Mouse (Mus musculus) hindbrain, embryonic 15.5 days (tissue): ENCODE measurements at regions not wholly inside any gene's neighbourhood (a gene's known extent, or its start where the extent isn't known, plus 50 kb on each side); places are given as distances from the start of the nearest gene placed in this dataset.

Source experiments
- ATAC-seq: fragments of 200-750 bp; cut with Nextera tagmentation; 2 replicates; pipeline ENCODE4 v1.8.0; 2017; ENCODE audit warnings: low read depth, moderate number of reproducible peaks, moderate TSS enrichment; ENCODE audit not compliant: low FRiP score
- H3K27ac ChIP-seq: fragments of 300-500 bp; sonication (generic); replicated peaks from 2 replicates; pipeline ENCODE4 v1.5.1; 2015; ENCODE audit warnings: mild to moderate bottlenecking, inconsistent platforms
- H3K27me3 ChIP-seq: fragments of 300-500 bp; sonication (generic); 2 replicates; pipeline ENCODE4 v1.6.1; 2015; ENCODE audit warnings: control low read depth, inconsistent platforms
- H3K36me3 ChIP-seq: fragments of 300-500 bp; sonication (generic); 2 replicates; pipeline ENCODE4 v1.6.1; 2015; ENCODE audit warnings: control low read depth, inconsistent platforms
- H3K4me1 ChIP-seq: fragments of 300-500 bp; sonication (generic); replicated peaks from 2 replicates; pipeline ENCODE4 v1.6.1; 2015; ENCODE audit warnings: control low read depth, inconsistent platforms
- H3K4me2 ChIP-seq: fragments of 300-500 bp; sonication (generic); 2 replicates; pipeline ENCODE4 v1.6.1; 2015; ENCODE audit warnings: moderate library complexity, mild to moderate bottlenecking, inconsistent platforms
- H3K4me3 ChIP-seq: fragments of 300-500 bp; sonication (generic); 2 replicates; pipeline ENCODE4 v1.5.1; 2015; ENCODE audit warnings: mild to moderate bottlenecking, inconsistent platforms
- H3K9ac ChIP-seq: fragments of 300-500 bp; sonication (generic); 2 replicates; pipeline ENCODE4 v1.6.1; 2015; ENCODE audit warnings: inconsistent platforms
- H3K9me3 ChIP-seq: fragments of 300-500 bp; sonication (generic); 2 replicates; pipeline ENCODE4 v1.6.1; 2016; ENCODE audit warnings: control low read depth, inconsistent platforms
- WGBS: fragments of 180-500 bp; shearing (Covaris S2); methylation state at CpG from one replicate; pipeline ENCODE4 v1.1.7; 2015; 5-methylcytosine and 5-hydroxymethylcytosine counted together

DNA sequence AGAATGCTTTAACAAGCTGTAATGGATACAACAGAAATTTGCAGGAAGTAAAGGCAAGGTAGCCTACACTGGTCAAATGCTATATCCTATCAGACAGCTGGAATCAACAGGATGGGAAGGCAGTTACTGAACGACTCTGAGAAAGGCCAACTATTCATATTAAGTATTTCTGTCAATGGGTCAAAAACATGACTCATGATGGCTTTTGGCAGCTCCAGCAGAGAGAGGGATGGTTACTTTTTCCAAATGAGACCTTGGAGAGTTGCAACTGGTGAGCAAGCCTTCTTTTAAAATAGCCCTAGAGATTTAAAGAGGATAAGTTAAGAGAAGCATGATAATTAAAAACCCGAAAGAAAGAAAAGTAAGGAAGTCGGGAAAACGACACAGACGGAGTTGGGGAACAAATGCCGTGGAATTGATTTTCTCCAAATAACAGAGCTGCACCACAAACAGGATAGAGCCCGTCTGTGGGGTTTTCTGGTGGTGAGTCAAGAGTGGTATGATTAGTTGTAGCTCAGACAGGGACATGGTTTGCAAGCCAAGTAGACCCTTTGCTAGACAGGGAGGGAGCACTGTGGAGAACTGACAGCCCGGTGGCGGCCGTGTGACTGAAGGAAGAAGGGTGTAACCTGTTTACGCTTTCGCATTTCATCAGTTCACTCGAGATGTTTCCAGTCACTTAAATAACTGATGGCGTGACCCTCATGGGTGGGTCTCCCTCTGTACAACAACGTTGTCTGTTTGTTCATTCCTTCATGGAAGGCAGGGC is 3638.1 kb upstream of the Gm7489 start:
- no peak for ATAC-seq
- Histone ChIP-seq H3K9ac (no peak overlapping the region), H3K4me2 (no peak overlapping the region), H3K9me3 (no peaks in the 10 kb centered on the region), H3K4me3 (no peak overlapping the region), H3K4me1 (no peaks in the 10 kb centered on the region), H3K36me3 (no peaks in the 10 kb centered on the region), H3K27me3 (no peaks in the 10 kb centered on the region), H3K27ac (no peak overlapping the region)
- WGBS: 90% methylated on average over 15 of the region's 15 CpGs

DNA sequence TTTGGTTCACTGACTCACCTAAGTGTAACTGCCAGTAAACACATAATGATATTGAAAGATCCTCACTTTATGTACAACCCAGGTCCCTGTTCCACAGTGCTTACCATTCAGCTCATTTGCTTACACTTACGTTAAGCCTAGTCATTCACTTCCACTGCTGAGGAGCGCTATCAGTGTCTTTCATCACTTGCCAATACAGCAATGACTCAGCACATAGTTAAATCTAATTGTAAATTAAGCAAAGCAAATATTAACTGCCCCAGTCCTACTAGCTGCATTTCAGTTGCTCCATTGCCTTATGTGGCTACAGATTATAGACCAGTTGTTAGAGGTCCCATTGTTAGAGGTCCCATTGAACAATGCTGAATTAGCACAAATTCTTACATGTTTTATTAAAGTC is 3624.6 kb upstream of the Gm7489 start:
- Histone ChIP-seq H3K27me3 (no peaks in the 10 kb centered on the region), H3K9me3 (no peaks in the 10 kb centered on the region)

DNA sequence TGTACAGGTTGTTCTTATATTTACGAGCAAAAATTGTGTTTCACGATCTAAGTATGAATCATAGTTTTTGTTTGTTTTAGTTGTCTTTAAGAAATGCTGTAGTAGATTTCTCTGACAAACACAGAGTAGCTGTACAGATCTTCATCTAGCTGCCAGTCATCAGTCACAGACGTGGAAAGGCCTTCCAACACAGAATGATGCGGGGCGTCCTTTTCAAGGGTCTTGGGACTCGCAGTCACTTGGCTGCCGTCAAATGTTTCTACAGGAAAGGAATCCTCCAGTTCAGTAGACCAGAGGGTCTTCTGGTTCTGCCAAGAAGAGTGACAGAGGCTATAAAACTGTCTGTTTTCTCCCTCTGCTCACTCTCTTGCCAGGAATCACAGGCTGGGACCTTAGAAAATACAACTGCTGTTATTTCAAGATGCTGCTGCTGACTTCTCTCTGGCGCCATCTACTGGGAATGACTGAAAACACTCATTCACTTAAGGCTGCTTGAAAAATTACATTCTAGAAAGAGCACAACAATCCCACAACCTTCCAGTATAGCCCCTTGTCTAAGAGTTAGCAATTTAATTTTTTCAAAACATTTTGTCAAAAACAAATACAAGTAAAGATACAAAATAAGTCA is 3623.3 kb upstream of the Gm7489 start:
- WGBS: 59% methylated on average over 8 of the region's 8 CpGs
- no peak; the same call in 1 of the 2 replicates for ATAC-seq

More for the DNA sequence above, 3624.6 kb upstream of the Gm7489 start:
- Histone ChIP-seq H3K9ac (no peak overlapping the region), H3K4me2 (no peak overlapping the region), H3K27ac (no peak overlapping the region), H3K4me1 (no peaks in the 10 kb centered on the region), H3K4me3 (no peak overlapping the region), H3K36me3 (no peaks in the 10 kb centered on the region)
- WGBS: 85% methylated on average over 2 of the region's 2 CpGs
- no peak for ATAC-seq

DNA sequence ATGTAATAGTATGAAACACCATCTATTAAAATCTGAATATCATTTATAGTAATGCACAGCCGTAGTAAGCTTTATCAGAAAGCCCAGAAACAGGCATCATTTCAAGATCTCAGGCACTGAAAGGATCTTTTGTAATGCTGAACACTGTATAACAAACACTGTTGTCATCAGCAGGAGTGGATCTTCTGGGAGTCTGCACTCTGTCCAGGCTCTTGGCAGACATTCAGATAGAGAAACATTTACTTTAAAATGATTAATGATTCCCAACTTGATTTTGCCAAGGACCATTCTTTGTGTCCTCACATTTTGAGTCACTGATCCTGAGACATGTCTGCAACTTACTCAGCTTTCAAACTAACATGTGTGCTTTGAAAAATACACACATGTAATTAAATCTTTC is 3617.2 kb upstream of the Gm7489 start:
- H3K4me3 ChIP-seq: no peak overlapping the region
- H3K36me3 ChIP-seq: no peaks in the 10 kb centered on the region
- 52% methylated on average over 1 of the region's 1 CpGs for WGBS
- H3K27me3 ChIP-seq: no peaks in the 10 kb centered on the region
- H3K9ac ChIP-seq: no peak overlapping the region
- ATAC-seq: peak; percentile 63; the same call in 1 of the 2 replicates
- no peaks in the 10 kb centered on the region for H3K9me3 ChIP-seq
- H3K4me1 ChIP-seq: no peaks in the 10 kb centered on the region
- no peak overlapping the region for H3K4me2 ChIP-seq
- H3K27ac ChIP-seq: no peak overlapping the region

More for the DNA sequence above, 3623.3 kb upstream of the Gm7489 start:
- H3K4me3 ChIP-seq: no peak overlapping the region
- no peaks in the 10 kb centered on the region for H3K36me3 ChIP-seq
- H3K27me3 ChIP-seq: no peaks in the 10 kb centered on the region
- no peak overlapping the region for H3K4me2 ChIP-seq
- no peaks in the 10 kb centered on the region for H3K9me3 ChIP-seq
- 0 out of 2 replicates have a peak overlapping the region, but pooled peaks have one; percentile 51 for H3K27ac ChIP-seq
- no peak overlapping the region for H3K9ac ChIP-seq
- no peaks in the 10 kb centered on the region for H3K4me1 ChIP-seq

DNA sequence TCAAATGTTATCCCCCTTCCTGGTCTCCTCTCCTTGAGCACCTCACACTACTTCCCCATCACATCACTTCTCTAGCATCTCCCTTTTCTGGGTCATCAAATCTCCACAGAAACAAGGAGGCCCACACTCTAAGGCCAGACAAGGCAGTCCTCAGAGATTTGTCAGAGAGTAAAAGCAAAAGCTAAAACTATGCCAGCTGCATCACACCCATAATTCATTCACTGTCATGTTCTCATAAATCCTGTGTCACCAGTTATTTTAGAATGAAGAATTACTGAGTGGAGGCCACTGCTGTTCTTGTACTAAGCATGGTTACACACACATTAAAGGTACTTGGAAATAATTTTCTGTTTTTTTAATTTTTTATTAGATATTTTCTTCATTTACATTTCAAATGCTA is 3613.1 kb upstream of the Gm7489 start:
- no peak for ATAC-seq
- Histone ChIP-seq H3K4me1 (no peaks in the 10 kb centered on the region), H3K9ac (no peak overlapping the region), H3K9me3 (no peaks in the 10 kb centered on the region), H3K4me2 (no peak overlapping the region), H3K27ac (no peak overlapping the region), H3K27me3 (no peaks in the 10 kb centered on the region), H3K4me3 (no peak overlapping the region), H3K36me3 (no peaks in the 10 kb centered on the region)

DNA sequence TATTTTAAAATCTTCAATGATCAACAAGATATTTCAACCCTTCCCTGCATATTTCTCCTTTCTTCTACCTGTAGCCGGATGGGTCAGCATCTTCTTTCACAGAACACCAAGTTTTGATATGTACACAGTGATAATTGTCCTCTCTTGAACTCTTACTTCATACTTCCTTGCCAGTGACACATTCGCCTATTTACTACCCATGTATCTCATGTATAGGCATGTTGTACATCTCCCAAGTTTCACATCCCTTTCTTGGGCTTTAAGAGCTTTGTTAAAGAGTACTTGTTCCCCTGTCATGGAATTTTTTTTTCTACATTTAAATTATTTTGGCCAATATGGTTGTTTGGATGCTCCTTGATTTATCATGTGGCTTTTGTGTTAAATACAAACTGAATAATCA is 3602.1 kb upstream of the Gm7489 start:
- H3K36me3 ChIP-seq: no peaks in the 10 kb centered on the region
- H3K4me2 ChIP-seq: no peak overlapping the region
- no peak overlapping the region for H3K9ac ChIP-seq
- H3K9me3 ChIP-seq: no peaks in the 10 kb centered on the region
- no peak overlapping the region for H3K4me3 ChIP-seq
- H3K27ac ChIP-seq: no peak overlapping the region
- ATAC-seq: no peak
- H3K4me1 ChIP-seq: no peaks in the 10 kb centered on the region
- 88% methylated on average over 2 of the region's 2 CpGs for WGBS
- no peaks in the 10 kb centered on the region for H3K27me3 ChIP-seq

DNA sequence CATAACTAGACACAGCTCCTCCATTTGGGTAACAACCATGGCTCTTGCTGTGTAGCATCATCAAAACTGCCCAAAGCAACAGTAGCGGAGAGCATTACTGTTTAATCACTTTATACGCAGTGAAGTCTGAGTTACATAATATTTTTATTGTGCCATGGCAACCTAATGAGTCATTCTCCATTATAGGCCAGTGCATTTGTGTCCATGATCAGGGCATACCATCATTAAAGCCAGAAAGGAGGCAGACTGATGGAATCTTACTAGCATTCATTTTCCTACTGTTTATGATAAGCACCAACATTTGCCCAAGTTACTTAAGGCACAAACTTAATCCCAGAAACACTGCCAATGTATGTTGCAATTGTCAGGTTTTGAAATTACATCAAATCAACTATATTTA is 3601.2 kb upstream of the Gm7489 start:
- 77% methylated on average over 2 of the region's 2 CpGs for WGBS
- Histone ChIP-seq H3K4me1 (no peaks in the 10 kb centered on the region), H3K27ac (no peak overlapping the region), H3K9ac (no peak overlapping the region), H3K4me3 (no peak overlapping the region), H3K9me3 (no peaks in the 10 kb centered on the region), H3K36me3 (no peaks in the 10 kb centered on the region), H3K4me2 (no peak overlapping the region), H3K27me3 (no peaks in the 10 kb centered on the region)
- ATAC-seq: no peak

DNA sequence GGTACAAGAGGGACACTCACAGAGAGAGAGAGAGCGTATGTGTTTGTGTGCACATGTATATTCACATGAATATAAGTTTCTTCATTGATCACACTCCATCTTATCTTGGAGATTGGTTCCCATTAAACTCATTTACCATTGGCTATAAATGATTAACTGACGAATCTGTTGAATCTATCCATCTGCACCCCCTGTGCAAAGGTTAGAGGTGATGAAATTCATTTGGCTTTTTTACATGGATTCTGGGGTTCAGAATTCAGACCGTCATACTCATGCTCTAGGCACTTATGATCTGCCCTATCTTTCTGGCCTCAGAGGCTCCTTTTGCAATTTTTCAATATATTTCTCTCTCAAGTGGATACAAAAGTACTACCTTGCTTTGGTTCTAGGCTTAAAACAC is 3582.9 kb upstream of the Gm7489 start:
- H3K9ac ChIP-seq: no peak overlapping the region
- no peaks in the 10 kb centered on the region for H3K4me1 ChIP-seq
- no peak for ATAC-seq
- WGBS: 94% methylated on average over 3 of the region's 3 CpGs
- H3K36me3 ChIP-seq: no peaks in the 10 kb centered on the region
- no peaks in the 10 kb centered on the region for H3K9me3 ChIP-seq
- no peak overlapping the region for H3K4me2 ChIP-seq
- no peak overlapping the region for H3K27ac ChIP-seq
- H3K4me3 ChIP-seq: no peak overlapping the region
- H3K27me3 ChIP-seq: no peaks in the 10 kb centered on the region

DNA sequence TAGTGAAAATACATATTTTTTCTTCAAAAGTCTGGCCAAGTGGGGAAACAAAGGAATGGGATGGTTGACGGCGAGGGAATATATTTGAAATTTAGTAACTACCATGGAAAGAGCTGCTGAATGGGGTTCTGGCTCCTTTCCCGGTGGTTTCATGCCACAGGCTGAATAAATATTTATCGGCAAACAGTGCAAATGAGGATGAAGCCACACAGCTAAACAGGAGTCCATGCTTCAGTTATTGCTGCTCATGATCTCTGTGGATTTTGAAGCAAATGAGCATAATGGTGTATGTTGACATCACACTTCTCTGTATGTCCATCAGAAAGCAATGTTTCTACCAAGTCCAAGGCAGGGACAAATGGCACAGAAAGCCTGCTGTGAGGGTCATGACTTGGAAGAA is 3580.6 kb upstream of the Gm7489 start:
- Histone ChIP-seq H3K9me3 (no peaks in the 10 kb centered on the region), H3K27me3 (no peaks in the 10 kb centered on the region), H3K36me3 (no peaks in the 10 kb centered on the region), H3K4me2 (no peak overlapping the region), H3K4me1 (no peaks in the 10 kb centered on the region), H3K9ac (no peak overlapping the region), H3K27ac (no peak overlapping the region), H3K4me3 (no peak overlapping the region)
- WGBS: 78% methylated on average over 4 of the region's 4 CpGs
- no peak for ATAC-seq

DNA sequence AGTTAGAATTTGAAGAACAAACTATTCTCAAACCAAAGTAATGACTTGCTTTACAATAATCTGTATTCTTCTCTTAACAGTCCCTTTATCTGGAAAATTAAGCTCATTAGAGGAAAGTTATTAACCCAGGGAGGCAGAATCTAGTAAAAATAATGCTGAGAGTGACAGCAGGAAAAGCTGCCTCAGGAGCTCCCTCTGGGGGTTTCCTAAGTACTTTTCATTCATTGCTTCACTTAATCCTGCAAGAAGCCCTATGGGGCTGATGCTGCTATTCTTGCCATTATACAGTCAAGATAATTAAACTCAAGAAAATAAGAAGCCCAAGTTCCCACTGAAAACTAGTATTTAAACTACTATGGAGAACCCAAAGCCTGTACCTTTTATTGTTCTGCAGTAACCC is 3563.9 kb upstream of the Gm7489 start:
- Histone ChIP-seq H3K27me3 (no peaks in the 10 kb centered on the region), H3K4me1 (no peaks in the 10 kb centered on the region), H3K36me3 (no peaks in the 10 kb centered on the region), H3K9me3 (no peaks in the 10 kb centered on the region), H3K9ac (no peak overlapping the region), H3K4me2 (no peak overlapping the region), H3K27ac (no peak overlapping the region), H3K4me3 (no peak overlapping the region)
- no peak for ATAC-seq

DNA sequence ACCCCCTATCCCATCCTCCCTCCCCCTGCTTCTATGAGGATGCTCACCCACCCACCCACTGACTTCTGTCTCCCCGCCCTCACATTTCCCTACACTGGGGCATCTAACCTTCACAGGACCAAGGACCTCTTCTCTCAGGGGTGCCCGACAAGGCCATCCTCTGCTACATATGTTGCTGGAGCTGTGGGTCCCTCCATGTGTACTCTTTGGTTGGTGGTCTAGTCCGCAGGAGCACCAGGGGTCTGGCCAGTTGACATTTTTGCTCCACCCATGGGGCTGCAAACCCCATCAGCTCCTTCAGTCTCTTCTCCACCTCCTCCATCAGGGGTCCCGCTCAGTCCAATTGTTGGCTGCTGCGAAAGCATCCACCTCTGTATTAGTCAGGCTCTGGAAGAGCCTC is 3539.2 kb upstream of the Gm7489 start:
- no peaks in the 10 kb centered on the region for H3K36me3 ChIP-seq
- WGBS: 94% methylated on average over 5 of the region's 5 CpGs
- no peaks in the 10 kb centered on the region for H3K4me1 ChIP-seq
- H3K27me3 ChIP-seq: no peaks in the 10 kb centered on the region
- no peak overlapping the region for H3K27ac ChIP-seq
- ATAC-seq: no peak
- H3K4me3 ChIP-seq: no peak overlapping the region
- H3K9me3 ChIP-seq: no peaks in the 10 kb centered on the region
- H3K9ac ChIP-seq: no peak overlapping the region
- no peak overlapping the region for H3K4me2 ChIP-seq

DNA sequence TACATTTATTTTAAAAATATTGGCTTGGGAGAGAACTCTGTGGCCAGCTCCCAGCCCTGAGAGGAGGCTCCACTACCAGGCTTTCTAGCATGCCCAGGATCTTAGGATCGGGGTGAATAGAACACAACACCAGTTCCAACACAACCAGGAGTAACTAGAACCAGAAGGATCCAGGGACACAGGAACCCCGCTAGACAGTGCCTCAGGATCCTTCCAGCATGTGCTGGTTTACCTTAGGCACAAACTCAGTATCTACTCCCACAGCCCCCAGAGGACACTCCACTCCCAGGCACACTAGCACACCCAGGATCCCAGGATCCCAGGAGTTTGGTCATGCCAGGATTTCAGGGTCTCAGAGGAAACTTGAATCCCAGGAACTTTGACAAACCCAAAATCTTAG is 3537.8 kb upstream of the Gm7489 start:
- H3K4me1 ChIP-seq: no peaks in the 10 kb centered on the region
- no peak overlapping the region for H3K9ac ChIP-seq
- ATAC-seq: no peak
- 93% methylated on average over 2 of the region's 2 CpGs for WGBS
- no peaks in the 10 kb centered on the region for H3K36me3 ChIP-seq
- no peaks in the 10 kb centered on the region for H3K9me3 ChIP-seq
- no peak overlapping the region for H3K27ac ChIP-seq
- no peak overlapping the region for H3K4me2 ChIP-seq
- no peaks in the 10 kb centered on the region for H3K27me3 ChIP-seq
- H3K4me3 ChIP-seq: no peak overlapping the region
